Mouse (Mus musculus): ENCODE data around the gene Klhdc7b.

DNA sequence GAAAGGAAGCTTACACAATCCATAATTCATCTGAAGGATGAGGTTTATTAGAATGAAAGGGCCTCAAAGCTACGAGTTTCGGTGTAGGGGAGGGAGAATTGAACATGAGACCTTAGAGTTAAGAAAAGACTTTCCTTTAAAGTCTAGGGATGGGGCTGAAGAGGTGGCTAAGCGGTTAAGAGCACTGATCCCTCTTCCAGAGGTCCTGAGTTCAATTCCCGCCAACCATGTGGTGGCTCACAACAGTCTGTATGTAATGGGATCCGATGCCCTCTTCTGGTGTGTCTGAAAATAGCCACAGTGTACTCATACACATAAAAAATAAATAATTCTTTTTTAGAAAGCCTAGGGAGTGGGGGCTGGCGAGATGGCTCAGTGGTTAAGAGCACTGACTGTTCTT, 45.6 kb downstream of the Klhdc7b start:
- TF ChIP-seq POLR2A (IDR thresholded peaks at IDR 0.05; ENCODE audit: control insufficient read depth, low read depth, low read length) (no peak), CTCF (IDR thresholded peaks at IDR 0.05; ENCODE audit: control insufficient read depth, insufficient read depth, insufficient replicate concordance, low read depth, low read length) (no peak)

Measured in testis, adult 2 months (tissue).